Mouse (Mus musculus): ENCODE measurements around the gene Pptc7. TPM values are rescaled to one million over a fixed set of nuclear protein-coding genes. Genes with fewer than 3 reads are reported as not detected.

Gene Pptc7
- total RNA-seq, 2 experiments from 2014 or later = 85.5 to 87.2 TPM

DNA sequence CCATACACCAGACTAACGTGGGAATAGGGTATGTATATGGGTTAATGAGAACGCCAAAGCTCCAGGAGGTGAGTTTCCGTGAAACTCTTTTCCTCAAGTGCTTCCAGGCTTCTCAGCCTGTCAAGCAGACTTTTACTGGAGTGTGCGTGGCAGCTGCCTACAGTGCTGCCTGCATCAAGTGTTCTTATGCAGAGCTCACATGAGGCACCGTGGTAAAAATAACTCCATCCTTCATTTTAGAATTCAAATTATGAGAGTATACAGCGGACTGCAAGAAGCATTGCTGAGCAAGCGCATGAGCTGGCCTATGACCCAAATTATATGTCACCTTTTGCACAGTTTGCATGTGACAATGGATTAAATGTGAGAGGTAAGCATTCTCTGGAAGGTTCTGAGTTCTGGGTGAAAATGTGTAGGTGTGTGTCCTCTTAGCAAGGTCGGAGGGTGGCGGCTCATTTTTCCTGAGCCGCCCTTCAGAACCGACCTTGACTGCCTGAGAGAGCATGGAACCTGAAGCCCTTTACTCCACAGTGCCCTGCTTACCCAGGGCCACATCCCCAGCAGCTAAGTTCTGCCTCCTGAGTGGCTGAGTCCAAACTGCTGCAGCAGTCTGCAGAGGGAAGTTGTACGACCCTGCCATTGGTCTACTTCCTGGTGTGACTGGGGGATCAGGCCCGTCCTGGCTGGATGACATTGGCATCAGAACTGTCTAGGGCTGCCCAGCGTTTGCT, 35.5 kb downstream of the Pptc7 start:
- intact Hi-C loops (cut with DNase I) = no loop called here

GRCm38 (mm10) chr5:122320205-122320781, 36.1 kb downstream of the Pptc7 start:
- DNase-seq = no peak
- intact Hi-C loops (cut with DNase I) = no loop called here

More for the DNA sequence above, 35.5 kb downstream of the Pptc7 start:
- peak in 1 of 2 experiments; percentile 53 for DNase-seq

- no peak for DNase-seq
- intact Hi-C loops (cut with DNase I) = no loop called here
Observed at GRCm38 (mm10) chr5:122323523-122323922, 39.4 kb downstream of the Pptc7 start.

GRCm38 (mm10) chr5:122324608-122325431, 40.7 kb downstream of the Pptc7 start:
- no peak for DNase-seq
- intact Hi-C loops (cut with DNase I) = no loop called here

GRCm38 (mm10) chr5:122325477-122325876, 41.3 kb downstream of the Pptc7 start:
- DNase-seq = no peak
- intact Hi-C loops (cut with DNase I) = no loop called here

- no peak for DNase-seq
- intact Hi-C loops (cut with DNase I) = no loop called here
Observed at GRCm38 (mm10) chr5:122327283-122327682, 43.1 kb downstream of the Pptc7 start.

- intact Hi-C loops (cut with DNase I) = no loop called here
- DNase-seq = no peak
Observed at GRCm38 (mm10) chr5:122330269-122330668, 46.1 kb downstream of the Pptc7 start.

DNA sequence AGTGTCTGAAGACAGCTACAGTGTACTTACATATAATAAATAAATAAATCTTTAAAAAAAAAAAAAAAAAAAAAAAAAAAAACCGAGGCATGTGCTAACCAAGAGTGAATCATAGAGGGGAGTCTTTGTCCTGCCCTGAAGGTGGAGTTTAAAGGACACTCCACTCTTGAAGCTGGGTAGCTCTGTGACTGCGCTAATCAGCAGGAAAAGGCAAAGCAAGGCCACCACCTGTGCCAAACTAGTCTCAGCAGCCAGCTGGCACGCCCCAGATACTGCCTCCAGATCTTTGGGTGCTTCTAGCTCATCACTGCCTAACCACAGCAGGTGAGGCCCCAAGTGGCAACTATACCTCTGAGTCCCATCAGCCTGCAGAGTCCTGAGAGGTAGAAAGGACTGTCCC, 50.5 kb downstream of the Pptc7 start:
- no peak for DNase-seq
- intact Hi-C loops (cut with DNase I) = no loop called here

DNA sequence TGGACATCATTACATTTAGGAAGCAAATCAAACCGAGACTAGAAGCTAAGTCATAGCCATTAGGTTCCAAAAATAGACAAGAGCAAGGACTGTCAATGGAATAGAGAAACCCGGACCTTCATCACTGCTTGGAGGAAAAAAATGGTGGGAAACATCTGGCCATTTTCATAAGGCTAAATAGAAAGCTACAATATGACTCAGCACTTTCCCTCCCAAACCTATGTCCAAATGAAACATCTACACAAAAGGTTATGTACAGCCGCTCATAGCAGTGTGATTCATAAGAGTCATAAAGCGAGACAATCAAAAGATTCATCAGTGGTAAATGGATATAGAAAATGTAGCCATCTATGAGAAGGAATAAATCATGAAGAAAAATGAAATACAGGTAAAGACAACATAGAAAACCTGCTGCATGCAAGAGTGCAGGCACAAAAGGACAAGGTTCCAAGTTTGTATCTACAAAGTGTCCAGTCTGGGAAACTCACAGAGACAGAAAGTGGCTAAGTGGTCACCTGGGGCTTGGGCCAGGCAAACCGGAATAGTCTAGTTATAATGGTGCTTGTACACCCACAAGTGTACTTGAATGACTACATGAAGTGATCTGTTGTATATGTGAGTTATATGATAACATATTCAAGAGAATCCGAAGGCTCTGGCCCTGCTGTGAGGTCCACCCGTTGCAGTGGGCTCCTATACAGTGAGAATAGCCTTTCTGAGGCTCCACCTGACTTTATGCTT, 52.6 kb downstream of the Pptc7 start:
- intact Hi-C loops (cut with DNase I) = no loop called here
- no peak for DNase-seq

GRCm38 (mm10) chr5:122342874-122343273, 58.7 kb downstream of the Pptc7 start:
- DNase-seq = no peak
- intact Hi-C loops (cut with DNase I) = loop anchor here (5.0 kb wide), 1 partner anchor 216 kb away; no protein-coding TSS in a partner anchor

DNA sequence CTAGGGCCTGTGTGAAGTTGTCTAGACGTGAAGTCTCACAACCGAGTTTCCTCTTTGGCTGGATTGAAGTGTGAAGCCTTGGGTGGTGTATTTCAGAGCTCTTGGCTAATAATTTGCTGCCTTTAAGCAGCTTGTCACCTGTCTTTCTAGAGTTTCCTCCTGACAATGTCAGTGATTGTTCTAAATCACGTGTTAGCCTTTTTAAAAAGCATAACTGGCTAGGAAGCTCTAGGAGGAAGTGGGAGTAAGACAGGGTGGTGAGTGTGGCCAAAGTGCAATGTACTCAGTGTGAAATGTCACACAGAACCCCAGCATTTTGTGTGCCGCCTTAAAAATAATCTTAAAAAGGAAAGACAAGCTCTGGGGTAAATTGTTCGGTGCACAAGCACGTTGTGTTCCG, 59.6 kb downstream of the Pptc7 start:
- DNase-seq = no peak
- intact Hi-C loops (cut with DNase I) = loop anchor here (1.0 to 5.0 kb wide), 2 partner anchors 75 to 216 kb away; no protein-coding TSS in a partner anchor

- intact Hi-C loops (cut with DNase I) = loop anchor here (1.0 to 5.0 kb wide), 2 partner anchors 76 to 217 kb away; no protein-coding TSS in a partner anchor
- peak; percentile 82 to 83 for DNase-seq
Observed at GRCm38 (mm10) chr5:122344260-122344659, 60.1 kb downstream of the Pptc7 start.

GRCm38 (mm10) chr5:122345777-122346176, 61.6 kb downstream of the Pptc7 start:
- no peak for DNase-seq
- intact Hi-C loops (cut with DNase I) = no loop called here

DNA sequence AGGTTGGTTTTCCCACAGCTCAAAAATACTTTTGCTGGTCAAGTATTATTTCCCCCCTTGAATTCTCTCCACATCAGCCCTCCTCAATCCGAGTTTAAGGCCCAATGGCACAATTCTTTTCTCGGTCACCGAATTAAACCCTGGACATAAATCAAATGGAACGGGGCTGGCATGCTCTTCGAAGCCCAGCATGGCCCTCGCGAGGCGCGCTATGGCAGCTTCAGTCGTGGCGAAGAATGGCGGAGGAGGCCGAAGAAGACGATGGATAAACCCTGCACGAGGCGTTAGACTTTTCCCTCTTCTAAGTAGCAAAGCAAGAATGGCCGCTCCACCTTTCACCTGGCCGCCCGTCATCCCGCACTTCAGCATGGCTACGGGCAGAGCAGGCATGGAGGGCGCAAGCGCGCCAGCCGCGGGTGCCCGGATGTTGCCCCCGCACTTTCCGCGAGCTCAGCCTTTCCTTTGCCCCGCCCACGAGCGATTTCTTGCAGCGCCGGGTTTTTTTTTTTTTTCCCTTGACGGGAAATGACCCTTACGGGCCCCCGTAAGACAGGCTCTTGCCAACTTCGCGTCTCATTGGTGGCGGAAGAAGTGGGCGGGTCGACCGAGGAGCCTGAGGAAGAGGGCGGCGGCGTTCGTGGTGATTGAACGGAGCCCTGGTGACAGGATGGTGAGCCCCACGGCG, 69.8 kb downstream of the Pptc7 start, which contains the start of the genes Rad9b and Vps29:
Gene Rad9b, minus strand, starts transcription at position 427 of the 685 bp plus-strand sequence.
Gene Vps29, plus strand, starts transcription at position 563 of the 685 bp plus-strand sequence.
- peak; percentile 98 to 99 for DNase-seq
- intact Hi-C loops (cut with DNase I) = no loop called here

DNA sequence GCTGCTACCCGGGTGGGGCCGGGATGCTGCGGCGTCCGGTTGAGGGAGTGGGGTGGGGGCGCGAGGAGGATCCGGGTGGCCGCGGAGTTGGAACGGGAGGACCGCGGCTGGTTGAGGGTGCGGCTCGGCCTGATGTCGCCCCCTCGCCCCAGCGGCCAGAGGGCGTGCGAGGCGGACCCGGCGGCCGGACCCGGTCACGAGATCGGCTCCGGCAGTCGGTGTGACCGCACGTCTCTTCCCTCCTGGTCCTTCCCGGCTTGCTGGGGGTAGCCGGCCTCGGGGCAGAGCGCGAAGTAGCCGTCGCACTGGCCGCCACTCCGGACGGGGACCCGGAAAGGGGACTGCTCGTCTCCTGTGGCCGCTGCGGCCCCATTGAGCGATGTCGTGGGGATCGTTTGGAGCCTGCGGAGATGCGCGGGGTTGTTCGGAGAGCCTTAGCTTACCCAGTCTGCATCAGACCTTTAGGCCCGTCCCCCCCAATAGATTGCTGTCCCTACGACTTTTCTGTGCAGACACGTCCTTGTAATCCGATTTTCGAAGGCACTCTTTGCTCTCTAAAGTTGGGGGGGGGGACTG, 70.4 kb downstream of the Pptc7 start:
- no peak for DNase-seq
- intact Hi-C loops (cut with DNase I) = no loop called here

DNA sequence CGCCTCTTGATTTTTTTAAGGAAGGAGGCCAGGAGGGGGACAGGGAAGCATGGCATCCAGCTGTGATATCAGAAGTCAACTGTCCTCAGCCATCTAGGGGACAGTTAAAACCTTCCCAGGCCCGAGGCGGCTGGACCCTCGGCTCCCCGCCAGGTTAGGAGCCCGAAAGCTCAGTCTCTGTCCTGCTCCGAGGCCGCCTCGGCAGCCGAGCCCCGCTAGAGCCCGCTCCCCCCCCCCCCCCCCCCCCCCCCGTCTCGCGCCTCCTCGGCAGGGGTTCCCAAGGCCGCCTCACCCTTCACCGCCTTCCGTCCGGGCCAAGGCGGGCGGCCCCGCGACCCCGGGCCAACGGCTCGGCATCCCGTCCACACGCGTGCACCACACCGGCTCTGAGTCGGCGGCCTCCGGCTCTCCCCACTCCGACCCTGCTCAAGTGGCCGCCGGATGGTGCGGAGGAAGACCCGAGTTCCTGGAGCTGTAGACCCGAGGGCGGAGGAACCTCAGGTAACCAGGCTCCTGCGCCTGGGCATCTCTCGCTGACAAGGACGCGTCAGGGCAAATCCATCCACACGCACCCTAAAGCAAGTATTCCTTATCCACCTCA, 87.5 kb downstream of the Pptc7 start, which contains the start of gene Gpn3:
Gene Gpn3, plus strand, starts transcription at position 286 of the 601 bp plus-strand sequence.
- intact Hi-C loops (cut with DNase I) = loop anchor here (10.0 kb wide), 1 partner anchor 237 kb away; no protein-coding TSS in a partner anchor
- peak in 1 of 2 experiments; percentile 45 for DNase-seq

- peak; percentile 98 for DNase-seq
- intact Hi-C loops (cut with DNase I) = loop anchor here (10.0 kb wide), 1 partner anchor 237 kb away; no protein-coding TSS in a partner anchor
Observed at GRCm38 (mm10) chr5:122372192-122372769, 88.1 kb downstream of the Pptc7 start, which contains the start of gene Fam216a. Gene Fam216a, minus strand, starts transcription at chr5:122372364.

DNA sequence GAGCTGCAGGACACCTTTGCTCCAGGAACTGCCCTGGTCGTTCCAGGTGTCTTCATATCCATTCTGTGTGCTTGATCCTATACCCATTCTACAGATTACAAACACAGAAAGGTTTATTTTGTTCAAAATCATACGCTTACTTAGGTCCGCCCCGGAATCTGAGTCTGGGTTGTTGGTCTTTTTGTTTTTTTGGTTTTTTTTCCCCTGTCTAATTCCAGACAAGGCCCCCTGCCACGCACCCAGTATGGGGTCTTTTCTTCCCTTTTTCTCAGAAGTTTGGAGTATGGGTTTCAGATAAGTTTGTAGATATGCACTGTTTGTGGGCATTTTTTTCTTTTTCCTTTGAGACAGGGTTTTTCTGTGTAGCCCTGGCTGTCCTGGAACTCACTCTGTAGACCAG, 88.7 kb downstream of the Pptc7 start:
- no peak for DNase-seq
- intact Hi-C loops (cut with DNase I) = loop anchor here (10.0 kb wide), 1 partner anchor 238 kb away; no protein-coding TSS in a partner anchor
